Mouse (Mus musculus): ENCODE results near the gene Asic5.

GRCm38 (mm10) chr3:81987628-81988027, 5.5 kb downstream of the Asic5 start:
- TF ChIP-seq EP300 (IDR thresholded peaks at IDR 0.05; ENCODE audit: low read depth) (peak; percentile 61; the same call in 1 of the 2 replicates), CTCF (IDR thresholded peaks at IDR 0.05; ENCODE audit: low read depth) (no peak)
